Mouse (Mus musculus) heart, adult 11 months (tissue): Measurements from ENCODE around the gene Gpr45.

ENCODE experiments used
- DNase-seq: peaks from one replicate; pipeline ENCODE4 v3.0.0; 2022

Gene Gpr45

GRCm38 (mm10) chr1:43051903-43052302 lies 99.2 kb downstream of the Gpr45 start:
- no peak for DNase-seq

GRCm38 (mm10) chr1:43065615-43066310 lies 113.1 kb downstream of the Gpr45 start:
- peak; percentile 70 for DNase-seq

- DNase-seq: peak; percentile 31
Measured at GRCm38 (mm10) chr1:43066573-43066972, 113.9 kb downstream of the Gpr45 start.

- DNase-seq: peak; percentile 37
Measured at GRCm38 (mm10) chr1:43067551-43067950, 114.9 kb downstream of the Gpr45 start.

GRCm38 (mm10) chr1:43070726-43071125 lies 118.1 kb downstream of the Gpr45 start:
- peak; percentile 62 for DNase-seq

- peak; percentile 56 for DNase-seq
Measured at GRCm38 (mm10) chr1:43072028-43072427, 119.4 kb downstream of the Gpr45 start.

GRCm38 (mm10) chr1:43072561-43072960 lies 119.9 kb downstream of the Gpr45 start:
- peak; percentile 71 for DNase-seq

- DNase-seq: peak; percentile 34
Measured at GRCm38 (mm10) chr1:43074791-43075190, 122.1 kb downstream of the Gpr45 start.

GRCm38 (mm10) chr1:43078124-43078523 lies 125.5 kb downstream of the Gpr45 start:
- no peak for DNase-seq

- peak; percentile 21 for DNase-seq
Measured at GRCm38 (mm10) chr1:43082946-43083345, 130.3 kb downstream of the Gpr45 start.
